Mouse (Mus musculus): ENCODE results near the gene Zfp410.
"Not testable (repeated sequence)": the region's sequence is repeated elsewhere in the genome, so short reads cannot be mapped to it uniquely, and the experiment has no call there.

Zfp410 gene

DNA sequence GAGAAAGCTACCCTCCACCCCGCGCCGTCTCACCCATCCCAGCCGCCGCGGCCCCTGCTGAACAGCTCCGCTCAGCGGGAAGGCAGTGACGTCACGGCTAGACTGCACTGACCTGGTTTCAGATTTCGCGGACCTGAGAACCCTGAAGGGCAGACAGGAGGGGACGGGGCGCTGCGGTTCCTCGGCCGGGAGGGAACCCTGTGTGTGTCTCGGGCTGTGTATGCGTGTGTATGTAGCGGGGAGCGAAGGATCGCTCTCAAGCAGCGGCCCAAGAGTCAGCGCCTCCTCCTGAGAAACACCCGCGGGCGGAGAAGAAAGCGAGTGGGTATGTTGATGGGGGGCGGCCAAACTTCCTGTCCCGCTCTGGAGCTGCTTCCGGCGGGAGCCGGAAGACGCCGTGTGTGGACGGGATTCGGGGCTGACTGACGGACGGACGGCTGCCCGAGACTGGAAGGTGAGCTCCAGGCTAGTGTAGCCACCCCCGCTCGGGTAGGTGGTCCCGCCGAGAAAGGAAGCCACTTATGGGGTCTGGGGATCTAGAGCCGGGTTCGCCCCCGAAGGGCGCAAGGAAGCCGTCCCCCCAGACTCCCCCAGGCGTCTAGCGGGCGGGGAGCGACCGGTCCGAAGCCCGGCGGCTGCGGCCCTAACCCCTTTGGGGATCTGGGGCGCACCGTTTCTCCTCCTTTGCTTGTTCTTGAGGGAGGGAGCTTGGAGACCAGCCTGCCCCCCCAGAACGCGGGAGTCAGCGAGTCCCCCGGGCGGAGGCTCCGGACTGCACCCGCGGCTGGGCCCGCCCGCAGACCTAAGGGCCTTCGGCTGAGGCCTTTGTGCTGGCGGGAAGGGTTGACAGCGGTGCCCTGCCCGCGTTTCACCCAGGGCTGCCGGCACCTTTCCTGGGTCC lies at the start of gene Zfp410:
Gene Zfp410, plus strand, starts transcription at position 132 of the 901 bp plus-strand sequence.
- peak; percentile 84 for DNase-seq

DNA sequence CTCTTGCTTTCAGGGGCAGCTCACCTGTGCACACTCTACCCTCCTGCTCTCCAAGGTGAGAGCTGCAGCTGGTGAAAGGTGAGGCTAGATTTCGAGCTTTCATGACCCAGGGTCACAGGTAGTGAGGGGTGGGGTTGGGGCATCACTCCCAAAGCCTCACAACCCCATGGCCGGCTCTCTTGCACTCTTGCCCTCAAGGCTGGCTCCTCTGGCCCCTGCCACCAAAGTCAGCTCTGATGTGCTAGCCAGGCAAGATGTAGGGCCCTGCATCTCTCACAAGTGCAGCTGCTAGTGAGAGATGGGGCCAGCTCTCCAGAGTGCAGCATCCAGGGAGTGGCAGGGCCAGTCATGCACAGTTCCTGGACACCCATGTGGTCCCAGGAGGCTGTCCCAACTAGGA lies 49.4 kb upstream of the Zfp410 start:
- no peak for DNase-seq

DNA sequence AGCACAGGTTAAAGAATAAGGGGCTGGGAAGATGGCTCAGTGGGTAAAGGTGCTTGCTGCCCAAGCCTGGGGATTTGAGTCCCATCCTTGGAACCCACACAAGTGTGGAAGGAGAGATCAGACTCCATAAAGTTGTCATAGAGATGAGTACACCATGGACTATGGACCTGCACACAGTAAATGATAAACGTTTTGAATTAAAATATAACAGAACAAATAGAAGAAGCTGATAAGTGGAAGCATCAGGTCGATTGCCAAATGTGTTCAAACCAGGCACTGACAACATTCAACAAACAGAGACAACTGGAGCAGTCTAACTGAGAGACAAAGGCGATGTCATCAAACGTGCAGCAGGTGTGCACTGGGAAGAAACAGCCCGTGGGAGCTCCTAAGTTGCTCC lies 43.3 kb upstream of the Zfp410 start:
- DNase-seq: no peak

DNA sequence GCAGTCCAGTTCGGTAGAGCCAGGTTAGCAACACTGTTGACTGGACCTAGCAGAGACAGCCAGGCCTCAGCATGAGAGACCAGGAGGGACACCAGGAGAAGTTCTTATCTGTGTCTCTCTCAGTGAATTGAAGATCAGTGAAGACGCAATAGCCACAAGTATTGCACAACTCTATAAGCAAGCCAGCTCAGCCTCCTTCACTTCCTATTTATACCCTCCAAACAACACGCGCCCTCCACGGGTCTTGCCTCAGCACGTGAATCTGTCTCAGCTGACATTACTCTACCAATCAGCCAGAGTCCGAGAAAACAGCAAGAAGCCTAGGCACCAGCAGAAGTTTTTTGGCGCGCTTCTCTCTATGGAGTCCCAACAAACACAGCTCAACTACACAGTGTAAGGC lies 41.4 kb upstream of the Zfp410 start:
- no peak for DNase-seq

DNA sequence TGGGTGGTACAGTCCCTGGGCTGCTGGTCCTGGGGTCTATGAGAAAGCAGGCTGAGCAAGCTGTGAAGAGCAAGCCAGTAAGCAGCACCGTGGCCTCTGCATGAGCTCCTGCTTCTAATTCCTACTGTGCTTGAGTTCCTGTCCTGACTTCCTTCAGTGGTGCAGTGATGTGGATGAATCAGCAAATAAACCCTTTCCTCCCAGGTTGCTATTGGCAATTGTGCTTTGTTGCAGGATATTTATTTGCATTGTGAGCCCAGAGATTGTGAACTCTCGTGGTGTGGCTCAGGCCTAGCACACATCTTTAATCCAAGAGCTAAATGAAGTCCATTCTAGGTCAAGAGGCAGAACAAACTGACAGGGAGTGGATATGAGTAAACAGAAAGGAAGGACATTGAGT lies 40.4 kb upstream of the Zfp410 start:
- DNase-seq: no peak

DNA sequence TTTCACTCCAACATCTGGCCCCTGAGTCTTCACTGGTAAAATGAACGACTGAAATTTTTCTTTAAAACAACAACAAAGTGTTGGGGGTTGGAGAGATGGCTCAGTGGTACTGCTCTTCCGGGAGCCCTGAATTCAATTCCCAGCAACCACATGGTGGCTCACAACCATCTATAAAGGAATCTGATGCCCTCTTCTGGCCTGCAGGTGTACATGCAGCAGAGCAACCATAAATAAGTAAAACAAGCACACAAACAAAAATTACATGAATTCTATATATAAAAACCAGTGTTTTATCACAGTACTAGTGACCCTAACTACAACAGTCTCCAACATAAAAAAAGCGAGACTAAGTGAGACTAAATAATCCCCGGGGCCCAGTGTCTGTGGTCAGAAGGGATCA lies 39.9 kb upstream of the Zfp410 start:
- DNase-seq: no peak

DNA sequence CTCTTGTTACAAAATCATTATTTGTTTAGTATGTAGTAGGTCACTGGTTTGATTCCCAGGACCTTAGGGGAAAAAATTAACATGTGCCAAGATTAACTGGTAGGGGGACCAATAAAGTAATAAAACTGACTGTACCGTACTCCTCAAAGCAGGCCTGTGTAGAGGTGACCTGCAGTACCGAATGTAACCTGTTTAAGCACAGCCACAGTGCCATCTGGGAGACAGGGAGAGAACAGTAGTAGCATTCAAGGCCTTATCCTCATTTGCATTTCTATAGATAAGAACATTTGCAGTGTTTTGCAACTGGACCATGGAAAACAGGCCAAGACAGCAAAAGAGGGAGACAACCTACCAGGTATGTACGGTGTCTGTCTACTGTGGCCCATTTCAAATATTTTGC lies 38.8 kb upstream of the Zfp410 start:
- no peak for DNase-seq

DNA sequence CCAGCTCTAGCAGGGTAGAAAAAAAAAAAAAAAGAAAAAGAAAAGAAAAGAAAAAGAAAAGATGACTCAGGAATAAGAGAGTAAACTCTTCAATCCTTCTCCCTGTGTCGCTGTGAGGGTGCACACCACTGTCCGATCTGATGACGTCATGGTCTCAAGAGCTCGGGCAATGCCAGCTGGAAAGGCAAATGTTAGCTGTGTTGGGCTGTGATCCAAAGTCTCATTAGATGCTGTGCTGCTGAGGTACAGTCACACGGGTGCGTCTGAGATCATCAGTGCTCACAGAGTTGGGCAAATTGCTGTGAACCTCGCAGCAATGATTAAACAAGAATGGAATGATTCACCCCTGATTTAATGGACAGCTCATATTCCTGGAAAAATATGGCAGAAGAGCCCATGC lies 37.8 kb upstream of the Zfp410 start:
- no peak for DNase-seq

DNA sequence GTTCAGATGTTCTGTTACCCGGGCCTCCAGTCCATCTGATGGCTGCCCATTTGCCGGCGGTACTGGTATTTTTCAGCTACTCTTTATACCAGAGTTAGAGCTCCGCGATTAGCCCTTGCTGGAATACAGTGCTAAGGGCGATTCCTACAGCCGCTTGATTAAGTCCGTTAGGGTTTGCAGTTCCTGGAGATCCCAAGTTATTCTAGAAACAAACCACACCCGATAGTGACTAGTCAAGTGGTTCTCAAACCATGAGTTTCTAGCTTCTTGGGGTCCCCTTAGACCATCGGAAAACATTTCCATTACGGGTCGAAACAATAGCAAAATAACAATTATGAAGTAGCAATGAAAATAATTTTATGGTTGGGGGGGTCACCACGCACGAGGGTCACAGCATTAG lies 32.3 kb upstream of the Zfp410 start:
- DNase-seq: no peak

DNA sequence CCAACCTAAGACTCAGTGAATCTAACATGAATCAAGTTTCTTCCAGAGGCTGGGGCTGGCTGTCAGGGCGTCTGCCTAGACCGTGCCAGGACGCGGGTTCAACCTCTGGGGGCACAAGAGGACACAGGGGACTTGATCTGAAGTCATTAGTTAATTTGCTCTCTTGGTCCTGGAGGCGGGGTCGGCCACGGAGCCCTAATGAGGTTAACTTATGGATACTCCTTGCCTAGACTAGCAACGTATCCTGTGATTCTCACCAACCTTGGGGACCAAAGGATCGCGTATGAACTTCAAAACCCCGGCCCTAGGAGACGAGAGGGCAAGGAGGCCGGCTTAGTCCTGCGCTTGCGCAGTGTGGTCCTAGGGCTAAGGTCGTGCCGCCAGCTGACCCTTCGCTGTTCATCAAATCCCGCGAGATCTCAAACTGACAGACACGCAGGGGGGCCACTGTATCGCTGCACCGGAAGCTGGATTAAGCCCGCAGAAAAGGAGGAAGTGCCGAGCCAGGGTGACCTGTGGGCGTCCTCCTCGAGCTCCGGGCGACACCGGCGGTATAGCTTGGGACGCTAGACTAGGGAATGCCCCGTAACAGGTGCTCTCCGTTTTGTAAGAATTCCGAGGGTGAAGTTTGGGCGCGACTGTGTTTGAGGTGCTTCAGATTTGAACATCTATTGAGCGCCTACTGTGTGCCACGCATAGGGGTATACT lies 31.6 kb upstream of the Zfp410 start, which contains the start of gene Ptgr2:
Gene Ptgr2, plus strand, starts transcription at position 348 of the 708 bp plus-strand sequence.
- DNase-seq: peak; percentile 83

DNA sequence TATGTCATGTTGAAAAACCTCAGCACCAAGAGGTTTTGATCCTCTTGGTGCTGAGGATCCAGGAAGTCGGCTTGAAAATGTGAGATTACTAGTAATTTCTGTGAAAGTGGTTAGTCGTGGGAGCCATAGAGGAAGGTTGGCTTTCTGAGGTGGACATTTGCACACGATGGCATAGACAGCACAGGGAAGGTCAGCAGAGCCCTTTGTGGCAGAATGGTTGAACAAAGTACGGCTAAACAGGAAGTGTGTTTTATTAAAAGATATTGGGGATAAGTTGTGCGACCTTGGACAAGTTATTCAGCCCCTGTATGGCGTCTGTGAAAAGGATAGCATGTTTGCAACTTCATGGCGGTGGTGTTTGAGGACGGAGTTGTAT lies 31.1 kb upstream of the Zfp410 start:
- DNase-seq: no peak

DNA sequence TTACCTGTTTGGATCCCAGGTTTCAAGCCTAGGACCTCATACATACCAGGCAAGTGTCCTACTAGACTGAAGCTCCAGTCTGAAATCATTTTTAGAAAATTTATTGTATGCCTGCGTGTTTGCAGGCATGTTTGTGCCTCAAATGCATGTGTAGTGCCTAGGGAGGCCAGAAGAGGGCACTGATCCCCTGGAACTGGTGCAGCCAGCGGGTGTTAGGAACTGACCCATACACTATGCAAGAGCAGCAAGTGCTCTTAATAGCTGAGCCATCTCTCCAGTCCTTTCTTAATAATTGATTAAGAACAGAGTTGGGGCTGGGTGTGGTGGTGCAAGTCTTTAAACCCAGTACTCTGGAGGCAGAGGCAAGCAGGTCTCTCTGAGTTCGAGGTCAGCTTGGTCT lies 28.2 kb upstream of the Zfp410 start:
- DNase-seq: no peak

DNA sequence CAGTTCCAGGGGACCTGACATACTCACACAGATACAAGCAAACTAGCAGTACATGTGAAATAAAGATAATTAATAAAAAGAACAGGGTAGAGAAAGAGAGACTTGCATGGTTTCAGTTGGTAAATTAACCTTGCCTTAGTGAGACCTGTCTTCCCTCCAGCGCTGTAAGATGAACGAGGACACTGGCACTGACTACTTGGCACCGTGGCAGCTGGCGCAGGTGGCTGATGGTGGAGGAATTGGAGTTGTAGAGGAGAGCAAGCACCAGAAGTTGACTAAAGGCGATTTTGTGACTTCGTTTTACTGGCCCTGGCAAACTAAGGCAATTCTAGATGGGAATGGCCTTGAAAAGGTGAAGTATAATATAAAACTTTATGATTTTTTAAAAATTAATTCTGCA lies 18.8 kb upstream of the Zfp410 start:
- no peak for DNase-seq

DNA sequence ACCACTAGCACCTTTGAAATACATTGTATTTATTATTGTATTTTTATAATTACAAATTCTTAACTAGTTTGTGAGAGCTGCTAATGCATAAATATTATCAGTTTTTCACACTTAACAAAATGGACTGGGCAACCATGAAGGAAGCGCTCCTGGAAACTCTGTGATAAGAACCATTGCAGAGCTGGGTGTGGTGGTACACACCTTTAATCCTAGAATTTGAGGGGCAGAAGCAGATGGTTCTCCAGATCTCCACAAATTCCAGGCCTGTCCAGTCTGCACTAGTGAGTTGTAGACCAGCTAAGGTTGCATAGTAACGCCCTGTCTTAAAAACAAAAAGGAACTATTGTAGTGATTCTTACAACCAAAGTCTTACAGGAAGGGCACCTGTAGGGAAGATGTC lies 17.4 kb upstream of the Zfp410 start:
- DNase-seq: no peak

DNA sequence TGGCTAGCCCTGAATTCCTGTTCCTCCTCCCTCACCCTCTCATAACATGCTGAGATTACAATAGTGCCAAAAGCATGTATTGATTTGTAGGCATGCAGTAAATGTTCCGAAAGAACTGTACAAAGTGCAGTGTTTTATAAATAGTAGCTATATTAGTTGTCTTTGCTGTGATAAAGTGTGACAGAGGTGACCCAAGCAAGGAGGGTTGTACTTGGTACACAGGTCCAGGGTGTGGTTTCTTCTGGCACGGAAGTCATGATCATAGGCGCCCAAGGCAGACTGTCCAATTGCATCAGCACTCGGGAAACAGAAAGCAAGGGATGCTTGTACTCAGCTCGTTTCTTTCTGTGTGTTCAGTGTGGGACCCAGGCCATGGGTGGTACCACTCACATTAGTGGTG lies 12.6 kb upstream of the Zfp410 start:
- DNase-seq: no peak

DNA sequence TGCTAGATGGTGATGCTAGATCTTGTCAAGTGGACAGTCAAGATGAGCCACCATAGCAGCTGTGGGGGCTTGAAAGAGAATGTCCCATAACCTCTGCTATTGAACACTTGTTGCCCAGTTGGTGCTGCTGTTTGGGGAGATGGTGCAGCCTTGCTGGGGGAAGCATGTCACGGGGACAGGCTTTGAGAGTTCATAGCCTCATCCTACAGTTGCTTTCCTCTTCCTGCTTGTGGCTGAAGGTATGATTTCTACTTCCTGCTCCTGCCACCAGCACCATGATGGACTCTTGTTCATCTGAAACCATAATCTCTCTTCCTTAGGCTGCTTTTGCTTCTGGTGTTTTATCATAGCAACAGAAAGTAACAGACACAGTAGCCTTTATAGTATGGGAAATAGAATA lies 12.1 kb upstream of the Zfp410 start:
- DNase-seq: no peak

DNA sequence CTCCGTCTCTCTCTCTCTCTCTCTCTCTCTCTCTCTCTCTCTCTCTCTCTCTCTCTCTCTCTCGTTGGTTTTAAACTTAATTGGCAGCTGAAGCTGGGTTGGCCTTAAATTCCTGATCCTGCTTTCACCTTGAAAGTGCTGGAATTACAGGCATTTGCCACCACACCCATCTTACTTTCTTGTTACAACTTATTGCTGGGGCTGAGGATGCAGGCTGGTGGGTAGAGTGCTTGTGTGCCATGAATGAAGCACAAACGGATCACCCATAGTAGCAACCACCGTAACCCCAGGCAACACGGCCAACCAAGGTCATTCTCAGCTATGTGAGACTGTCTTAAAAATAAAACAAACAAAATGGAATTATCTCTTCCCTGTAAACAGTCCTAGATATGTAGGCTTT lies 5.3 kb upstream of the Zfp410 start:
- no peak for DNase-seq

DNA sequence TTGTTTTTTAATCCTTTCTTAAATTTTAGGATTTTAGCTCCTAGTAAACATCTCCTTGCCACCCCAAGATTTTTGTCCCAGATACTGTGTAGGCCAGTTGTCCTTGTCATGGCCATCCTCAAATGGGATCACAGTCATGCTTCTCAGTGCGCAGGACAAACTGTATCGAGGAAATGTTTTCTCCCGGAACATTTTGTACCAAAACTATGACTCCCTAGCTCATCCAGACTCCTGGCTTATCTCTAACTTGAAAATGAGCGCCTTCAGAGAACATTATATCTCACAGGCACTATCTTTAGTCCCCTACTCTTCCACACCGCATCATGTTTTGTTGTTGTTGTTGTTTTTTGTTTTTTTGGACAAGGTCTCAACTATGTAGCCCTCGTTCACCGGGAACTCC lies 646 bp upstream of the Zfp410 start:
- DNase-seq: no peak

DNA sequence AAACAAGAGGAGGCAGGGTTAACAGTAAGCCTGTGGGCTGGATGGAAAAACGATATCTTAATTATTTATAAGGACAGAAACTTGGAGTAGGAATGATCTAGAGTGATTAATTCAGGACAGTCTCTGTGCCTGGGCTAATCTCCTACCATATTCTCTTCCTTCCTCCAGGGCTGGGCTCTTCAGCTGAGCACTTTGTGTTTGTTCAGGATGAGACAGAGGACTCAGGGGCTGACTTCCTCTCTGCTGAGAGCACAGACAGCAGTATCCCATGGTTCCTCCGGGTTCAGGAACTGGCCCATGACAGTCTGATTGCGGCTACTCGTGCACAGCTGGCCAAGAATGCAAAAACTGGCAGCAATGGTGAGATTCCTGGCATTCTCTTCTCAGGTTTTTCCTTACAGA lies 10.5 kb downstream of the Zfp410 start:
- DNase-seq: no peak

DNA sequence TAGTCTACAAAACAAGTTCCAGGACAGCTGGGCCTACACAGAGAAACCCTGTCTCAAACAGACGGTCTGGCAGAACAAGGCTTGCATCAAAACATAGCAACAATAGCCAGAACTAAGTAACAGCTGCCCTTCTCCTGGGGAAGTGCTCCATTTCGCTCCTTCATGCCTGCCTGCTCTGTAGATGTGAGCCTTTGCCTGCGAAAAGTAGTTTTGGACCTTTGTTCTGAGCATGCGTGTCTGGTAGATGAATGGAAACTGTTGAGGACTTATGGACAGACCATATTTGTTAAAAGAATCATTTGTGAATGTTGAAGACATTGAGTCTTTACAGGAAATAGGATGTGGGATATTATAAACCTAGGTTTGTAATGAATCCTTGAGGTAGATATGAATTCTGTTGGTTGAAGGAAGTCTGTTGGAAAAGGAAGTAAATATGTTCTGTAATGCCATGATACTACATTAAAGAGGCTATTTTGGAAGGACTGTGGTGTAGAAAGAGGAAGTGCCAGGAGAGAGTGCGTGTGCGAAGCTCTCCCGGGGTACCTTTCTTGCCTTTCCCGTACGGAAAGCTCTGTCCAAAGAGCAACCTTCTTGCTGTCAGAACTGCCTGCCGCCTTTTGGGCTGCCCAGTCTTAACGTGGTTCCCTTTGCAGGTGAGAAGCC lies 20.4 kb downstream of the Zfp410 start:
- no peak for DNase-seq

DNA sequence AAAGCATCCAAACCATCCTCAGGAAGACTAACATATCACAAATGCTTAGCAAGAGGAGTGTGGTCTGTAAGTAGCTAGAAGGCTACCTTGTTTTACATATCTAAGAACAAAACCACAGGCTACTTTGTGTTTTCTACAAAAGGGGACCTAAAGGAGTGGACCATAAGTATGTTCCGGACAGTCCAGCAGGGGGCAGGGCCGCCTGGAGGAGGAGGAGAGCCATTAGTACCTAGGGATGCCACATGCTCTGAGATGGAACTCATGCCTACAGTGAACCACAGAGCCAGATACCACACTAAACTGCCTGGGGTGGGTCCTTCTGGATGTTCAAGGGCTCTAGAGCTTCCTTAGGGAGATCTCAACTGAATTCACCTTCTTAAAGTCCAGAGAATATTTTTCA lies 30.5 kb downstream of the Zfp410 start:
- DNase-seq: no peak

DNA sequence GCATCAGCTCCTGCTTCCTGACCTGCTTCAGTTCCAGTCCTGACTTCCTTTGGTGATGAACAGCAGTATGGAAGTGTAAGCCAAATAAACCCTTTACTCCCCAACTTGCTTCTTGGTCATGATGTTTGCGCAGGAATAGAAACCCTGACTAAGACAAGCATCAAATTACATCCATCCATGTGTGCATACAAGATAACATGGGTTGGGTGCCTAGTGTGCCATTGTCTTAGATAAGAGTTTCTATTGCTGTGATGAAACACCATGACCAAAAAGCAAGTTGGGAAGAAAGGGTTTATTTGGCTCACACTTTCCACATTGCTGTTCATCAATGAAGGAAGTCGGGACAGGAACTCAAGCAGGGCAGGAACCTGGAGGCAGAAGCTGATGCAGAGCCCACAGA lies 42.0 kb downstream of the Zfp410 start:
- DNase-seq: not testable (repeated sequence)

DNA sequence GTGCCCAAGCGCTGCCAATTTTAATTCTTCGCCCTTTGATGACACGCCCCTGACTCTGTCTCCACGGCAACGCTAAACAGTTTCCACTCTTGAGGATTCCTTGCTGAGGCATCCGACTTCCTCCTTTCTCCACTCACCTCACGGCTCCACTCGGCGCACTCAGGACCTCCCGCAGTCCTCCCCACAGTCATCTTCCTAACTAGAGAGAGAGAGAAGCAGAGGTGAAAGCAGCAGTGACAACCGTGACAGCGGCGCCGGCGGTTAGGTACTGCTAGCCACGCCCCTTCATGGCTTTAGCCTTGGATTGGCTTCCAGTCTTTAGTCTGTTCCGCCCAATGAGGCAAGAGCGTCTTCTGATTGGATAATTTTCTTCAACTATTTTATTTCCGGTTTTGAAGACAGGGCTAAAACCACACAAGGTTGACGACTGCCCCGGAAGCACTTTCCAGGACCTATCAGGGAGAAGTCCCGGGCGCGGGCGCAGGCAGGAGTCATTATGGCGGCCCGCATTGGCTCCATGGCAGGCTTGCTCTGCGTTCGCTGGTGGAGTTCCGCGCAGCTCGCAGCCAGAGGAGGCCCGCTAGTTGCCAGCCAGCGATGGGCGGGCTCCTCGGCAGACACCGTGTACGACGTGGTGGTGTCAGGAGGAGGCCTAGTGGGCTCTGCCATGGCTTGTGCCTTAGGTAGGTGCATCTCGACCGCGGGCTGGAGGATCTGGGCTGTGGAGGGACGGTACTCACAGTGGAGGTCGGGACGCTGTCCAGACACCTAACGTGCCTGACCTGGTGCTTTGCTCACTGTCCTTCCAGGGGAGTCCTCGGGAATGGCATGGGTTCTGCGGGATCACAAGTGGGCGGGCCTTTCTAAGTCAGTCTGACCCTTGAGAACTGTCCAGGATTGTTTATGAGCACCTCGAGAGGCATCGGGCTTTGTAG lies 45.2 kb downstream of the Zfp410 start, which contains the start of the genes Coq6 and Fam161b:
Gene Coq6, plus strand, starts transcription at position 103 of the 935 bp plus-strand sequence.
Gene Fam161b, minus strand, starts transcription at position 279 of the 935 bp plus-strand sequence.
- DNase-seq: peak; percentile 94
